Mouse (Mus musculus): Measurements from ENCODE around the gene Scg3. TPM values are rescaled to one million over a fixed set of nuclear protein-coding genes. Genes with fewer than 3 reads are reported as not detected.

Scg3 gene
- polyA plus RNA-seq, 1 experiment from 2014 or later = 125 TPM

GRCm38 (mm10) chr9:75633603-75634002 is 50.3 kb downstream of the Scg3 start:
- DNase-seq = no peak
- 93% methylated on average over 8 of the region's 8 CpGs for WGBS
- H3K9me3 ChIP-seq (ENCODE audit: control insufficient read depth, low read length) = no peaks in the 10 kb centered on the region

DNA sequence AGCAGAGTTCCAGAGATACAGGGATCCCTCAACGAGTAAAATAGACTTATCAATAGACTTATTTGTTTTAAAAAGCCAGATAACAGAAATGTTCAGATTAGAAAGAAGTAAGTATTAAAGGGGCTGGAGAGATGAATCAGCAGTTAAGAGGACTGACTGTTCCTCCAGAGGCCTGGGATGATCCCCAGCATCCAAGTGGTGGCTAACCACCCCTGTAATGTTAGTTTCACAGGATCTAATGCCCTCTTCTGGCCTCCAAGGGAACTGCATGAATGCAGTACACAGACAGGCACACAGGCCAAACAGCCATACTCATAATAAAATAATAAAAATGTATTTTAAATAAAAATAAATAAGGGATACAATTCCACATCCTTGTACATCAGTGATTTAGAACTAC is 51.0 kb downstream of the Scg3 start:
- H3K4me1 ChIP-seq (ENCODE audit: control insufficient read depth, insufficient read depth, low read length) = no peaks in the 10 kb centered on the region
- H3K27me3 ChIP-seq (ENCODE audit: control insufficient read depth, insufficient read depth, low read length) = no peaks in the 10 kb centered on the region
- H3K9ac ChIP-seq (replicated peaks; ENCODE audit: low read length) = no peak overlapping the region
- 25% methylated on average over 1 of the region's 1 CpGs for WGBS
- no peak overlapping the region for H3K4me2 ChIP-seq (ENCODE audit: low read length)
- 0 out of 2 replicates have a peak overlapping the region, but pooled peaks have one; percentile 45 for H3K27ac ChIP-seq (replicated peaks; ENCODE audit: low read depth, low read length)
- ATAC-seq (ENCODE audit: low FRiP score, low TSS enrichment) (no peak), DNase-seq (peak; percentile 52)
- no peaks in the 10 kb centered on the region for H3K9me3 ChIP-seq (ENCODE audit: control insufficient read depth, low read length)
- no peak overlapping the region for H3K4me3 ChIP-seq (replicated peaks; ENCODE audit: low read depth, low read length)
- no peaks in the 10 kb centered on the region for H3K36me3 ChIP-seq (ENCODE audit: control insufficient read depth, insufficient read depth, low read length)

More at GRCm38 (mm10) chr9:75633603-75634002, 50.3 kb downstream of the Scg3 start:
- Histone ChIP-seq H3K4me3 (replicated peaks; ENCODE audit: low read depth, low read length) (no peak overlapping the region), H3K27me3 (ENCODE audit: control insufficient read depth, insufficient read depth, low read length) (no peaks in the 10 kb centered on the region), H3K36me3 (ENCODE audit: control insufficient read depth, insufficient read depth, low read length) (no peaks in the 10 kb centered on the region), H3K4me2 (ENCODE audit: low read length) (no peak overlapping the region), H3K27ac (replicated peaks; ENCODE audit: low read depth, low read length) (no peak overlapping the region), H3K9ac (replicated peaks; ENCODE audit: low read length) (no peak overlapping the region), H3K4me1 (ENCODE audit: control insufficient read depth, insufficient read depth, low read length) (no peaks in the 10 kb centered on the region)
- ATAC-seq (ENCODE audit: low FRiP score, low TSS enrichment) = no peak

DNA sequence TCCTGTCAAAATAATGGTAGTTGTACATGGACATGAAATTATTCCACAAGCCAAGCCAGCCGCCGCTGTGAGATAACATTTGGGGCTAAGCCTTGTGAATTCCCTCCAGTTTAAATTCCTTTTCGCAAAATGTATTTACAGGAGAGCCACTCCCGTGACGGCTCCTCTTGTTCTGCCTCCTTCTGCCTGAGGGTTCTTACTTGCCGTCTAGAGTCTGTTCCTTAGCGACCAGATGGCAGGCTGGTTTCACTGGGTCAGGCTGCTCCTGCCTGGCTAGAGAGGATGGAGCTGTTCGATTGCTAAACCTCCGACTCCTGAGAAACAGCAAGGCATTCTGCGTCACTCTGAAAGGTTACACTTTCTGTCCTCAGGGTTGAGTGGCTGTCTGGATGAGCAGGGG is 51.7 kb downstream of the Scg3 start:
- Histone ChIP-seq H3K9me3 (ENCODE audit: control insufficient read depth, low read length) (no peaks in the 10 kb centered on the region), H3K4me1 (ENCODE audit: control insufficient read depth, insufficient read depth, low read length) (no peaks in the 10 kb centered on the region), H3K4me2 (ENCODE audit: low read length) (no peak overlapping the region), H3K9ac (replicated peaks; ENCODE audit: low read length) (no peak overlapping the region), H3K27me3 (ENCODE audit: control insufficient read depth, insufficient read depth, low read length) (no peaks in the 10 kb centered on the region), H3K4me3 (replicated peaks; ENCODE audit: low read depth, low read length) (no peak overlapping the region), H3K36me3 (ENCODE audit: control insufficient read depth, insufficient read depth, low read length) (no peaks in the 10 kb centered on the region), H3K27ac (replicated peaks; ENCODE audit: low read depth, low read length) (peak overlapping the region; percentile 45; the same call in 1 of the 2 replicates)
- DNase-seq = peak; percentile 39
- peak; percentile 33; the same call in 1 of the 2 replicates for ATAC-seq (ENCODE audit: low FRiP score, low TSS enrichment)
- 54% methylated on average over 10 of the region's 10 CpGs for WGBS

DNA sequence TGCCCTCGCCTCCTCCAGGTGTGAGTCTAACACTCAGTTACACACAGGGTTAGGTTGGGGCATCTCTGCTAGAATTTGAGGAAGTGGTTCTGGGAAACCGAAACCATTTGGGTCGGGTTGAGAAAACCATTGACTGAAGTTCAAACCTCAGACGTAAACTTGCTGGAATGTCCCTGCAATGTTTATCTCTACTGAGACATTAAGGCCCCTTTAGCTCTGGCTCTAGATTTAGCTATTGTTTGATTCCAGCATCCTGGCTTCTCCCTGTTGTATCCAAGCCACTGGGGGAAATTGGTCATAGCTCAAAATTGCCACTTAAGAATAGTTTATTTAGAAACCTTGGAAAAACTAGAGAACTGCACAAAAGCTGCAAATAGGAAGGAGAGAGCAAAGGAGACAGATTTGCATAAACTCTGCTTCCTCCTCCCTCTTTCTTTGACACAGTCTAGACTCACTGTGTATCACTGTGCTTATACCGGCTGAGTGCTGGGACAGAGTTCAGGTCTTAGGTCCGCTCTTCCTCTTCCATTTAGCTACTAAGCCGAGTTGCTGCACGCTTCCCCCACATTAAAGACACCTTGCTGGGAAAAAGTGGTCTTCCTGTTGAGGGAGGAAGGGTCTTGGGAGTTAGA is 52.9 kb downstream of the Scg3 start:
- 84% methylated on average over 8 of the region's 8 CpGs for WGBS
- Histone ChIP-seq H3K4me1 (ENCODE audit: control insufficient read depth, insufficient read depth, low read length) (no peaks in the 10 kb centered on the region), H3K4me3 (replicated peaks; ENCODE audit: low read depth, low read length) (no peak overlapping the region), H3K9ac (replicated peaks; ENCODE audit: low read length) (no peak overlapping the region), H3K4me2 (ENCODE audit: low read length) (no peak overlapping the region), H3K9me3 (ENCODE audit: control insufficient read depth, low read length) (no peaks in the 10 kb centered on the region), H3K36me3 (ENCODE audit: control insufficient read depth, insufficient read depth, low read length) (no peaks in the 10 kb centered on the region), H3K27me3 (ENCODE audit: control insufficient read depth, insufficient read depth, low read length) (no peaks in the 10 kb centered on the region), H3K27ac (replicated peaks; ENCODE audit: low read depth, low read length) (no peak overlapping the region)
- no peak for ATAC-seq (ENCODE audit: low FRiP score, low TSS enrichment)
- no peak for DNase-seq

GRCm38 (mm10) chr9:75626308-75626604 is 57.6 kb downstream of the Scg3 start:
- peak overlapping the region; percentile 97 for H3K27ac ChIP-seq (replicated peaks; ENCODE audit: low read depth, low read length)
- H3K9ac ChIP-seq (replicated peaks; ENCODE audit: low read length) = peak overlapping the region; percentile 95
- WGBS = 1% methylated on average over 14 of the region's 14 CpGs
- ATAC-seq (ENCODE audit: low FRiP score, low TSS enrichment) = no peak; the same call in 1 of the 2 replicates
- H3K4me2 ChIP-seq (ENCODE audit: low read length) = peak overlapping the region; percentile 85
- H3K36me3 ChIP-seq (ENCODE audit: control insufficient read depth, insufficient read depth, low read length) = no peaks in the 10 kb centered on the region
- H3K4me1 ChIP-seq (ENCODE audit: control insufficient read depth, insufficient read depth, low read length) = 0 out of 2 replicates have a peak, but pooled peaks cover 4% of the 10 kb centered on the region
- H3K4me3 ChIP-seq (replicated peaks; ENCODE audit: low read depth, low read length) = peak overlapping the region; percentile 77
- H3K27me3 ChIP-seq (ENCODE audit: control insufficient read depth, insufficient read depth, low read length) = no peaks in the 10 kb centered on the region
- H3K9me3 ChIP-seq (ENCODE audit: control insufficient read depth, low read length) = no peaks in the 10 kb centered on the region
- DNase-seq = no peak

- Histone ChIP-seq H3K27ac (replicated peaks; ENCODE audit: low read depth, low read length) (peak within 1 kb of the TSS; percentile 97), H3K4me1 (ENCODE audit: control insufficient read depth, insufficient read depth, low read length) (0 out of 2 replicates have a peak, but pooled peaks cover 4% of the 10 kb centered on the region), H3K4me2 (ENCODE audit: low read length) (peak within 1 kb of the TSS; percentile 85), H3K4me3 (replicated peaks; ENCODE audit: low read depth, low read length) (peak within 1 kb of the TSS; percentile 77), H3K36me3 (ENCODE audit: control insufficient read depth, insufficient read depth, low read length) (no peaks in the 10 kb centered on the region), H3K9me3 (ENCODE audit: control insufficient read depth, low read length) (no peaks in the 10 kb centered on the region), H3K27me3 (ENCODE audit: control insufficient read depth, insufficient read depth, low read length) (no peaks in the 10 kb centered on the region), H3K9ac (replicated peaks; ENCODE audit: low read length) (peak within 1 kb of the TSS; percentile 95)
- ATAC-seq (ENCODE audit: low FRiP score, low TSS enrichment) (peak; percentile 89), DNase-seq (peak; percentile 85)
- WGBS = under 1% methylated on average over 93 of the region's 94 CpGs
Observed at GRCm38 (mm10) chr9:75625556-75626307, 58.1 kb downstream of the Scg3 start, which contains the start of gene Lysmd2. Gene Lysmd2, plus strand, starts transcription at chr9:75625741.

DNA sequence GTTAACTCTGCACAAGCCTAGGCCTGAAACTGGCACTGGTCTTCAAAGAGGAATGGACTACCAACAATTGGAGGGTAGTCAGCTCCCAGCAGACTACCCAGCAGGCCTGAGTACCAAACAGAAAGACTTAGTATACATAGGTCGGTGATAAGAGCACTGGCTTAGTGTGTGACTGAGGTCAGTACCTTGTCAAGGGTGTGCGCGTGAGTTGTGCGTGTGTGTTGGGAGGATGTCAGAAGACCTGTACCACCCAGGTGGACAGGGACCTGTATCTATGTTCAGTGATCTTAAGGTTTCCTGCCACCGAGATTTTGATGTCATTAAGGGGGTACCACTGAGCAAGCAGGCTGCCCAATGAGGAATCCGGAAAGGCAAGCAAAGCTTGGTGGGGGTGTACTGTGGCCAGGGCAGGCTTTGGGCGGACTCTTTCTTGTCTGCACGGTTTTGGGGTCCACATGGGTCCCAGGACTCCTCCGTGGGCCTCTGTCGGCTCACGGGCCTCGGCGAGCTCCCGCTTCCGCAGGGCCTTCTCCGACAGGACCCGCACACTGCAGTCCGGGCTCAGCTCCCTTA is 58.8 kb downstream of the Scg3 start:
- Histone ChIP-seq H3K27ac (replicated peaks; ENCODE audit: low read depth, low read length) (peak overlapping the region; percentile 97), H3K27me3 (ENCODE audit: control insufficient read depth, insufficient read depth, low read length) (no peaks in the 10 kb centered on the region), H3K4me2 (ENCODE audit: low read length) (peak overlapping the region; percentile 85), H3K4me3 (replicated peaks; ENCODE audit: low read depth, low read length) (peak overlapping the region; percentile 77), H3K9ac (replicated peaks; ENCODE audit: low read length) (peak overlapping the region; percentile 95), H3K36me3 (ENCODE audit: control insufficient read depth, insufficient read depth, low read length) (no peaks in the 10 kb centered on the region), H3K4me1 (ENCODE audit: control insufficient read depth, insufficient read depth, low read length) (0 out of 2 replicates have a peak, but pooled peaks cover 4% of the 10 kb centered on the region), H3K9me3 (ENCODE audit: control insufficient read depth, low read length) (no peaks in the 10 kb centered on the region)
- WGBS = 12% methylated on average over 18 of the region's 18 CpGs
- peak; percentile 18 for ATAC-seq (ENCODE audit: low FRiP score, low TSS enrichment)
- DNase-seq = no peak

DNA sequence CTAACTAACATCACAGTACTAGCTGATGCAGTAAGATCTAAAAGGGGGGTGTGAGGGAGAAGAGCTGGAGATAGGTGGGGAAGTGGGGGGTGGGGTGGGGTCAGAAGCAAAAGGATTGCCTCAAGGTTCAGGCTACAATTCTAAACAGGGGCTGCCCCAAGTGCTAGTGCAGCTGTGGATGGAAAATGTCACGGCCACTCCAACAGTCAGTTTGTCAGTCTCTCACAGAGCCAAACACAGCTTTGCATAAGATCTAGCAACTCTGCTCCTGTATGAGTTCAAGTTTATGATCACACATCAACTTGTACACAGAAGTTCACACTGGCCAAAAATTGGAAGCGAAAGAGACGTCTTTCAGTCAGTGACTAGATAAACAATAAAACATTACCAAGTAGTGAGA is 62.4 kb downstream of the Scg3 start:
- H3K4me3 ChIP-seq (replicated peaks; ENCODE audit: low read depth, low read length) = no peak overlapping the region
- 94% methylated on average over 3 of the region's 3 CpGs for WGBS
- DNase-seq (no peak), ATAC-seq (ENCODE audit: low FRiP score, low TSS enrichment) (no peak)
- H3K27ac ChIP-seq (replicated peaks; ENCODE audit: low read depth, low read length) = no peak overlapping the region
- H3K27me3 ChIP-seq (ENCODE audit: control insufficient read depth, insufficient read depth, low read length) = no peaks in the 10 kb centered on the region
- no peak overlapping the region for H3K4me2 ChIP-seq (ENCODE audit: low read length)
- no peaks in the 10 kb centered on the region for H3K9me3 ChIP-seq (ENCODE audit: control insufficient read depth, low read length)
- H3K36me3 ChIP-seq (ENCODE audit: control insufficient read depth, insufficient read depth, low read length) = no peaks in the 10 kb centered on the region
- H3K4me1 ChIP-seq (ENCODE audit: control insufficient read depth, insufficient read depth, low read length) = 0 out of 2 replicates have a peak, but pooled peaks cover 4% of the 10 kb centered on the region
- no peak overlapping the region for H3K9ac ChIP-seq (replicated peaks; ENCODE audit: low read length)

Data from midbrain, embryonic 14.5 days (tissue).